Mouse (Mus musculus): ENCODE data around the gene Zfp59. TPM values are rescaled to one million over a fixed set of nuclear protein-coding genes. Genes with fewer than 3 reads are reported as not detected.
"Not testable (repeated sequence)": the region's sequence is repeated elsewhere in the genome, so short reads cannot be mapped to it uniquely, and the experiment has no call there.

Gene Zfp59
- total RNA-seq (2014; rRNA removed) (2.5 TPM in 2 replicates), polyA plus RNA-seq (2012; rRNA removed) (0.27 and 0.31 TPM in 2 replicates)

GRCm38 (mm10) chr7:27838323-27839249, at the start of gene Zfp59:
Gene Zfp59 (plus strand): TSS chr7:27838607.
- H3K4me3 ChIP-seq (ENCODE audit: insufficient read depth, low read depth, low read length) = peak within 1 kb of the TSS; percentile 64
- H3K27ac ChIP-seq (replicated peaks; ENCODE audit: insufficient read depth, low read depth, low read length) = no peak within 1 kb of the TSS
- H3K9ac ChIP-seq (ENCODE audit: low read depth, low read length) = peak within 1 kb of the TSS; percentile 73
- 0 out of 2 replicates have a peak, but pooled peaks cover 1% of the 10 kb centered on the region for H3K4me1 ChIP-seq (ENCODE audit: control insufficient read depth, insufficient read depth, low read length)
- H3K79me2 ChIP-seq (ENCODE audit: control insufficient read depth, insufficient read depth, low read length) = no peaks in the 10 kb centered on the region
- H3K36me3 ChIP-seq (ENCODE audit: control insufficient read depth, insufficient read depth, low read length) = no peaks in the 10 kb centered on the region
- H3K27me3 ChIP-seq (ENCODE audit: control insufficient read depth, insufficient read depth, low read length) = no peaks in the 10 kb centered on the region
- peak; percentile 80 for DNase-seq (ENCODE audit: extremely low read depth, low read depth, low spot score)
- TF ChIP-seq POLR2A (IDR thresholded peaks at IDR 0.05; ENCODE audit: extremely low read depth, insufficient read depth, low read length) = no peak
- no peak for TF ChIP-seq CTCF (IDR thresholded peaks at IDR 0.05; ENCODE audit: low read depth, low read length)
- 3% methylated on average over 34 of the region's 34 CpGs for WGBS

- H3K9ac ChIP-seq (ENCODE audit: low read depth, low read length) = no peak overlapping the region
- WGBS = 87% methylated on average over 5 of the region's 5 CpGs
- no peak overlapping the region for H3K4me3 ChIP-seq (ENCODE audit: insufficient read depth, low read depth, low read length)
- TF ChIP-seq CTCF (IDR thresholded peaks at IDR 0.05; ENCODE audit: low read depth, low read length) (no peak), POLR2A (IDR thresholded peaks at IDR 0.05; ENCODE audit: extremely low read depth, insufficient read depth, low read length) (no peak)
- H3K79me2 ChIP-seq (ENCODE audit: control insufficient read depth, insufficient read depth, low read length) = no peaks in the 10 kb centered on the region
- no peaks in the 10 kb centered on the region for H3K27me3 ChIP-seq (ENCODE audit: control insufficient read depth, insufficient read depth, low read length)
- DNase-seq (ENCODE audit: extremely low read depth, low read depth, low spot score) = no peak
- H3K4me1 ChIP-seq (ENCODE audit: control insufficient read depth, insufficient read depth, low read length) = no peaks in the 10 kb centered on the region
- no peaks in the 10 kb centered on the region for H3K36me3 ChIP-seq (ENCODE audit: control insufficient read depth, insufficient read depth, low read length)
- H3K27ac ChIP-seq (replicated peaks; ENCODE audit: insufficient read depth, low read depth, low read length) = no peak overlapping the region
These were observed 49.1 kb upstream of the Zfp59 start for GRCm38 (mm10) chr7:27789306-27789705.

DNA sequence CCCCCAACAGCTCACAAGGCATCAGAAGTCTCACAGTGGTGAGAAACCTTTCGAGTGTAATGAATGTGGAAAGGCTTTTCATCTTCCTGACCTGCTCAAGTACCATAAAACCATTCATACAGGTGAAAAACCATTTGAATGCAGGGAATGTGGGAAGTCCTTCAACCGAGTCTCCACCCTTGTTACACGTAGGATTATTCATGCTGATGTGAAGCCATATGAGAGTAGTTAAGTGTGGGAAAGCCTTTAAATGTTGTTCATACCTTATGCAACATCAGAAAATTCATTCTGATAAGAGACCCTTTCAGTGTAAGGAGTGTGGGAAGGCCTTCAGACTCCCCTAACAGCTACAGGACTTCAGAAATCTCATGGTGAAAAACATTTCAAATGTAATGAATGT, 44.5 kb upstream of the Zfp59 start:
- not testable (repeated sequence) for H3K79me2 ChIP-seq (ENCODE audit: control insufficient read depth, insufficient read depth, low read length); H3K36me3 ChIP-seq (ENCODE audit: control insufficient read depth, insufficient read depth, low read length); H3K4me1 ChIP-seq (ENCODE audit: control insufficient read depth, insufficient read depth, low read length); H3K9ac ChIP-seq (ENCODE audit: low read depth, low read length); H3K27me3 ChIP-seq (ENCODE audit: control insufficient read depth, insufficient read depth, low read length); DNase-seq (ENCODE audit: extremely low read depth, low read depth, low spot score); H3K4me3 ChIP-seq (ENCODE audit: insufficient read depth, low read depth, low read length); H3K27ac ChIP-seq (replicated peaks; ENCODE audit: insufficient read depth, low read depth, low read length)
- WGBS = 69% methylated on average over 3 of the region's 3 CpGs

GRCm38 (mm10) chr7:27794566-27794965, 43.8 kb upstream of the Zfp59 start:
- Histone ChIP-seq H3K9ac (ENCODE audit: low read depth, low read length) (no peak overlapping the region), H3K27ac (replicated peaks; ENCODE audit: insufficient read depth, low read depth, low read length) (no peak overlapping the region), H3K79me2 (ENCODE audit: control insufficient read depth, insufficient read depth, low read length) (no peaks in the 10 kb centered on the region), H3K36me3 (ENCODE audit: control insufficient read depth, insufficient read depth, low read length) (no peaks in the 10 kb centered on the region), H3K27me3 (ENCODE audit: control insufficient read depth, insufficient read depth, low read length) (no peaks in the 10 kb centered on the region), H3K4me1 (ENCODE audit: control insufficient read depth, insufficient read depth, low read length) (no peaks in the 10 kb centered on the region), H3K4me3 (ENCODE audit: insufficient read depth, low read depth, low read length) (no peak overlapping the region)
- no peak for DNase-seq (ENCODE audit: extremely low read depth, low read depth, low spot score)
- no peak for TF ChIP-seq CTCF (IDR thresholded peaks at IDR 0.05; ENCODE audit: low read depth, low read length)
- no peak for TF ChIP-seq POLR2A (IDR thresholded peaks at IDR 0.05; ENCODE audit: extremely low read depth, insufficient read depth, low read length)

GRCm38 (mm10) chr7:27797906-27798811, 40.2 kb upstream of the Zfp59 start:
- no peak for TF ChIP-seq CTCF (IDR thresholded peaks at IDR 0.05; ENCODE audit: low read depth, low read length)
- no peak for TF ChIP-seq POLR2A (IDR thresholded peaks at IDR 0.05; ENCODE audit: extremely low read depth, insufficient read depth, low read length)
- no peak overlapping the region for H3K27ac ChIP-seq (replicated peaks; ENCODE audit: insufficient read depth, low read depth, low read length)
- WGBS = 40% methylated on average over 8 of the region's 8 CpGs
- H3K79me2 ChIP-seq (ENCODE audit: control insufficient read depth, insufficient read depth, low read length) = no peaks in the 10 kb centered on the region
- H3K36me3 ChIP-seq (ENCODE audit: control insufficient read depth, insufficient read depth, low read length) = no peaks in the 10 kb centered on the region
- no peak for DNase-seq (ENCODE audit: extremely low read depth, low read depth, low spot score)
- H3K27me3 ChIP-seq (ENCODE audit: control insufficient read depth, insufficient read depth, low read length) = no peaks in the 10 kb centered on the region
- no peak overlapping the region for H3K9ac ChIP-seq (ENCODE audit: low read depth, low read length)
- H3K4me3 ChIP-seq (ENCODE audit: insufficient read depth, low read depth, low read length) = no peak overlapping the region
- no peaks in the 10 kb centered on the region for H3K4me1 ChIP-seq (ENCODE audit: control insufficient read depth, insufficient read depth, low read length)
